ENCODE assay signal across 8 mouse cellular contexts in genomic region chr13:94058642-94059222, GRCm38 (mm10). TPM values are rescaled to one million over a fixed set of nuclear protein-coding genes. Genes with fewer than 3 reads are reported as not detected.
DNase-seq lines count a peak whose midpoint lies in the region; ATAC-seq and TF ChIP-seq lines count a peak whose summit lies in the region.

No protein-coding gene starts in this region.

- DNase-seq in lung, adult 18-20 months, result no peak
- no peak for DNase-seq in limb, embryonic 14.5 days (ENCODE audit: low spot score)
- no peak for DNase-seq in ovary, adult 18-20 months (ENCODE audit: low spot score)
- no peak for DNase-seq in gastrocnemius, adult 18-20 months (ENCODE audit: low spot score)
- DNase-seq in right cerebral cortex, postnatal 10 days (ENCODE audit: low spot score in 2 of 2), result no peak

- peaks cover 40% of the 10 kb centered on the region for H3K4me1 ChIP-seq in lung, embryonic 15.5 days
- peaks cover 28% of the 10 kb centered on the region for H3K4me1 ChIP-seq in forebrain, embryonic 12.5 days
- H3K4me1 ChIP-seq in limb, embryonic 14.5 days (ENCODE audit: control insufficient read depth, insufficient read depth, low read length), result peaks cover 24% of the 10 kb centered on the region
- H3K4me1 ChIP-seq in stomach, embryonic 15.5 days, result peaks cover 14% of the 10 kb centered on the region

- peak overlapping the region; percentile 93 for H3K4me2 ChIP-seq in lung, embryonic 15.5 days
- H3K4me2 ChIP-seq in forebrain, embryonic 12.5 days, result peak overlapping the region; percentile 98
- H3K4me2 ChIP-seq in limb, embryonic 14.5 days (replicated peaks; ENCODE audit: low read depth, low read length, severe bottlenecking), result peak overlapping the region; percentile 82
- H3K4me2 ChIP-seq in stomach, embryonic 15.5 days, result peak overlapping the region; percentile 97

- H3K9me3 ChIP-seq in lung, embryonic 15.5 days, result no peaks in the 10 kb centered on the region
- no peaks in the 10 kb centered on the region for H3K9me3 ChIP-seq in forebrain, embryonic 12.5 days
- no peaks in the 10 kb centered on the region for H3K9me3 ChIP-seq in limb, embryonic 14.5 days (ENCODE audit: control insufficient read depth, low read length)
- H3K9me3 ChIP-seq in stomach, embryonic 15.5 days, result no peaks in the 10 kb centered on the region

- peak overlapping the region; percentile 97; the same call in 1 of the 2 replicates for H3K9ac ChIP-seq in lung, embryonic 15.5 days
- H3K9ac ChIP-seq in forebrain, embryonic 12.5 days, result peak overlapping the region; percentile 83; the same call in 1 of the 2 replicates
- peak overlapping the region; percentile 91 for H3K9ac ChIP-seq in limb, embryonic 14.5 days (ENCODE audit: low read depth, low read length, severe bottlenecking)
- H3K9ac ChIP-seq in stomach, embryonic 15.5 days, result no peak overlapping the region

- TF ChIP-seq POLR2A in limb, embryonic 14.5 days (IDR thresholded peaks at IDR 0.05; ENCODE audit: borderline replicate concordance, extremely low read depth, insufficient read depth, insufficient read length), result no peak

- peak overlapping the region; percentile 88 for H3K27ac ChIP-seq in lung, embryonic 15.5 days
- H3K27ac ChIP-seq in forebrain, embryonic 12.5 days, result no peak overlapping the region
- H3K27ac ChIP-seq in limb, embryonic 14.5 days (replicated peaks; ENCODE audit: low read depth, low read length), result peak overlapping the region; percentile 88; the same call in 1 of the 2 replicates
- no peak overlapping the region for H3K27ac ChIP-seq in stomach, embryonic 15.5 days

- no peaks in the 10 kb centered on the region for H3K36me3 ChIP-seq in lung, embryonic 15.5 days
- H3K36me3 ChIP-seq in forebrain, embryonic 12.5 days (replicated peaks), result no peaks in the 10 kb centered on the region
- H3K36me3 ChIP-seq in limb, embryonic 14.5 days (ENCODE audit: control insufficient read depth, insufficient read depth, low read length), result no peaks in the 10 kb centered on the region
- H3K36me3 ChIP-seq in stomach, embryonic 15.5 days, result no peaks in the 10 kb centered on the region

- peak overlapping the region; percentile 95 for H3K4me3 ChIP-seq in lung, embryonic 15.5 days
- peak overlapping the region; percentile 75 for H3K4me3 ChIP-seq in forebrain, embryonic 12.5 days (replicated peaks)
- H3K4me3 ChIP-seq in limb, embryonic 14.5 days (replicated peaks; ENCODE audit: low read length), result peak overlapping the region; percentile 92
- H3K4me3 ChIP-seq in stomach, embryonic 15.5 days (replicated peaks), result peak overlapping the region; percentile 83

- WGBS in lung, embryonic 15.5 days, result 29% methylated on average over 6 of the region's 6 CpGs
- WGBS in forebrain, embryonic 12.5 days, result 47% methylated on average over 6 of the region's 6 CpGs
- 20% methylated on average over 6 of the region's 6 CpGs for WGBS in limb, embryonic 14.5 days
- 39% methylated on average over 6 of the region's 6 CpGs for WGBS in stomach, embryonic 15.5 days

- no peaks in the 10 kb centered on the region for H3K27me3 ChIP-seq in lung, embryonic 15.5 days
- H3K27me3 ChIP-seq in forebrain, embryonic 12.5 days, result peaks cover 46% of the 10 kb centered on the region
- no peaks in the 10 kb centered on the region; the same call in 1 of the 2 replicates for H3K27me3 ChIP-seq in limb, embryonic 14.5 days (ENCODE audit: control insufficient read depth, insufficient read depth, low read length)
- no peaks in the 10 kb centered on the region for H3K27me3 ChIP-seq in stomach, embryonic 15.5 days (replicated peaks)

- ATAC-seq in lung, embryonic 15.5 days (ENCODE audit: borderline replicate concordance, extremely low read depth, low FRiP score, low TSS enrichment), result no peak
- no peak for ATAC-seq in forebrain, embryonic 12.5 days (ENCODE audit: low FRiP score)
- no peak for ATAC-seq in limb, embryonic 14.5 days (ENCODE audit: low FRiP score, low read depth)
- no peak for ATAC-seq in stomach, embryonic 15.5 days (ENCODE audit: insufficient read depth, low FRiP score, low read depth)

RNA-seq across cellular contexts. Expression of gene Lhfpl2, which starts 1.1 kb away (rescaled TPM):
- polyA plus RNA-seq in lung, embryonic 15.5 days (2015; fragmentation: Nextera tagmentation; extraction: Ambion mirVana), result 53.7 and 56.7 TPM in 2 replicates
- 17.5 and 21.3 TPM in 2 replicates for polyA plus RNA-seq in forebrain, embryonic 12.5 days (2016; fragmentation: Nextera tagmentation; extraction: Ambion mirVana)
- polyA plus RNA-seq in limb, embryonic 14.5 days (2012; rRNA removed), result 60.5 and 82.1 TPM in 2 replicates
- polyA plus RNA-seq in limb, embryonic 14.5 days (2014; fragmentation: Nextera tagmentation; extraction: Ambion mirVana), result 69.4 and 71.9 TPM in 2 replicates
- 18.2 and 19.1 TPM in 2 replicates for polyA plus RNA-seq in stomach, embryonic 15.5 days (2015; fragmentation: Nextera tagmentation; extraction: Ambion mirVana)
- total RNA-seq in gastrocnemius, adult 18-20 months (2021), result 1 to 10 TPM; 1.5 to 4.6 TPM

Comparison
In these comparisons a context has a peak if more than half of its experiments do, and no peak if none do; other contexts are left out.
1. H3K27ac ChIP-seq: peak in lung, embryonic 15.5 days (single experiment) and limb, embryonic 14.5 days (single experiment); none in forebrain, embryonic 12.5 days (single experiment) and stomach, embryonic 15.5 days (single experiment).
2. Peak in every context shown above with its lines, with median percentiles within 50 percentile points of each other: H3K4me2 ChIP-seq and H3K4me3 ChIP-seq.